Comparison of ENCODE assay signal across 19 mouse cellular contexts in genomic region chr4:24752517-24753208, GRCm38 (mm10).
DNase-seq lines count a peak whose midpoint lies in the region; ATAC-seq lines count a peak whose summit lies in the region.
"Had no signal": no experiment of that assay in that cellular context is flagged by ENCODE, and none has a peak within 500 bp of the region (broad histone marks: within the 10 kb centered on the region; RNA-seq: fewer than 3 reads in every experiment).

No protein-coding gene starts in this region.

- no peaks in the 10 kb centered on the region for H3K36me3 ChIP-seq in embryonic facial prominence, embryonic 14.5 days (ENCODE audit: control insufficient read depth, insufficient read depth, low read length)
- H3K36me3 ChIP-seq in embryonic facial prominence, embryonic 10.5 days (replicated peaks) = no peaks in the 10 kb centered on the region
- H3K36me3 ChIP-seq: heart, embryonic 10.5 days; hindbrain, embryonic 15.5 days; liver, embryonic 13.5 days; midbrain, embryonic 13.5 days had no signal

- no peaks in the 10 kb centered on the region for H3K4me1 ChIP-seq in embryonic facial prominence, embryonic 14.5 days (ENCODE audit: control insufficient read depth, insufficient read depth, low read length)
- no peaks in the 10 kb centered on the region for H3K4me1 ChIP-seq in embryonic facial prominence, embryonic 10.5 days
- H3K4me1 ChIP-seq: heart, embryonic 10.5 days; hindbrain, embryonic 15.5 days; liver, embryonic 13.5 days; midbrain, embryonic 13.5 days had no signal

- no peaks in the 10 kb centered on the region for H3K9me3 ChIP-seq in embryonic facial prominence, embryonic 14.5 days (ENCODE audit: control insufficient read depth, low read length)
- H3K9me3 ChIP-seq in embryonic facial prominence, embryonic 10.5 days = no peaks in the 10 kb centered on the region
- H3K9me3 ChIP-seq: heart, embryonic 10.5 days; hindbrain, embryonic 15.5 days; liver, embryonic 13.5 days; midbrain, embryonic 13.5 days had no signal

- no peak overlapping the region for H3K4me3 ChIP-seq in embryonic facial prominence, embryonic 14.5 days (ENCODE audit: low read depth, low read length)
- no peak overlapping the region for H3K4me3 ChIP-seq in embryonic facial prominence, embryonic 10.5 days
- H3K4me3 ChIP-seq: heart, embryonic 10.5 days; hindbrain, embryonic 15.5 days; liver, embryonic 13.5 days; midbrain, embryonic 13.5 days had no signal

- peak; percentile 5 for DNase-seq in embryonic facial prominence, embryonic 14.5 days (ENCODE audit: low spot score)
- DNase-seq in embryonic facial prominence, embryonic 10.5 days (ENCODE audit: low spot score) = no peak
- peak; percentile 21 for DNase-seq in layer of hippocampus, adult 11-12 months (ENCODE audit: low spot score)
- DNase-seq in layer of hippocampus, postnatal 36 days = no peak
- DNase-seq in right cerebral cortex, postnatal 10 days (ENCODE audit: low spot score in 2 of 2) = peak; percentile 28 to 54
- DNase-seq in right cerebral cortex, postnatal 14 days = no peak
- DNase-seq in neural tube, embryonic 10.5 days (ENCODE audit: extremely low spot score, low spot score) = no peak
- DNase-seq: adrenal gland, postnatal 10 days; cerebellum, adult 9-10 months; gastrocnemius, postnatal 10 days; kidney, adult 2 months; kidney, postnatal 10 days; liver, embryonic 13.5 days; lung, embryonic 14.5 days; thymus, postnatal 25 days had no signal

- H3K4me2 ChIP-seq in embryonic facial prominence, embryonic 14.5 days (ENCODE audit: low read depth, low read length) = no peak overlapping the region
- H3K4me2 ChIP-seq: hindbrain, embryonic 15.5 days; liver, embryonic 13.5 days; lung, embryonic 14.5 days; midbrain, embryonic 13.5 days had no signal

- ATAC-seq in embryonic facial prominence, embryonic 14.5 days (ENCODE audit: low read depth) = no peak
- ATAC-seq: activated CD4-positive, CD25-positive, alpha-beta regulatory T cell, adult 4 months; midbrain, embryonic 13.5 days had no signal

- no peak overlapping the region for H3K27ac ChIP-seq in embryonic facial prominence, embryonic 14.5 days (replicated peaks; ENCODE audit: low read depth, low read length)
- no peak overlapping the region for H3K27ac ChIP-seq in embryonic facial prominence, embryonic 10.5 days (replicated peaks)
- H3K27ac ChIP-seq: heart, embryonic 10.5 days; hindbrain, embryonic 15.5 days; liver, embryonic 13.5 days; midbrain, embryonic 13.5 days had no signal

- no peaks in the 10 kb centered on the region for H3K27me3 ChIP-seq in embryonic facial prominence, embryonic 14.5 days (replicated peaks; ENCODE audit: control insufficient read depth, insufficient read depth, low read length)
- no peaks in the 10 kb centered on the region for H3K27me3 ChIP-seq in embryonic facial prominence, embryonic 10.5 days (replicated peaks; ENCODE audit: low read depth, poor library complexity, severe bottlenecking)
- H3K27me3 ChIP-seq: hindbrain, embryonic 15.5 days; liver, embryonic 13.5 days; midbrain, embryonic 13.5 days had no signal

- no peak overlapping the region for H3K9ac ChIP-seq in embryonic facial prominence, embryonic 14.5 days (ENCODE audit: low read depth, low read length)
- H3K9ac ChIP-seq: hindbrain, embryonic 15.5 days; liver, embryonic 13.5 days; lung, embryonic 14.5 days; midbrain, embryonic 13.5 days had no signal

- 74% methylated on average over 8 of the region's 8 CpGs for WGBS in embryonic facial prominence, embryonic 14.5 days
- 89% methylated on average over 8 of the region's 8 CpGs for WGBS in embryonic facial prominence, embryonic 10.5 days

Comparison
In these comparisons a context has a peak if more than half of its experiments do, and no peak if none do; other contexts are left out.
1. DNase-seq: peak in embryonic facial prominence, embryonic 14.5 days (single experiment), layer of hippocampus, adult 11-12 months (single experiment) and right cerebral cortex, postnatal 10 days (2 of 2); none in embryonic facial prominence, embryonic 10.5 days (single experiment), layer of hippocampus, postnatal 36 days (0 of 2), right cerebral cortex, postnatal 14 days (single experiment) and neural tube, embryonic 10.5 days (single experiment).